Mouse (Mus musculus) MEL (cell line): Measurements from ENCODE around the gene Ern1. TPM values are rescaled to one million over a fixed set of nuclear protein-coding genes. Genes with fewer than 3 reads are reported as not detected.
A peak's percentile ranks its signal among the peaks of the same experiment; 100 is the strongest.

Source experiments
- DNase-seq: peaks from one replicate; pipeline ENCODE4 v3.0.0; 2011; ENCODE audit warnings: low read depth, low spot score
- H3K27ac ChIP-seq: 2 replicates; pipeline ENCODE4 v1.5.1; 2012; ENCODE audit warnings: low read depth, mild to moderate bottlenecking, control low read depth, low read length, moderate library complexity; ENCODE audit not compliant: control insufficient read depth
- H3K27me3 ChIP-seq, 2 experiments: fragments of 150-350 bp in 1 of 2; sonication (generic) in 1 of 2; 2 replicates each; pipeline ENCODE4 v1.6.1; 2012; ENCODE audit warnings: low read length in 2 of 2, mild to moderate bottlenecking in 2 of 2, improper control_type of control experiment in 1 of 2, moderate library complexity in 1 of 2; ENCODE audit not compliant: insufficient read depth in 2 of 2, control insufficient read depth in 1 of 2
- H3K36me3 ChIP-seq, 2 experiments: 2 replicates each; pipeline ENCODE4 v1.6.1; 2012 to 2014; ENCODE audit warnings: low read length in 2 of 2, improper control_type of control experiment in 1 of 2, inconsistent platforms in 1 of 2, mild to moderate bottlenecking in 1 of 2; ENCODE audit not compliant: insufficient read depth in 2 of 2, control insufficient read depth in 1 of 2
- H3K4me1 ChIP-seq, 2 experiments: fragments of 150-350 bp in 1 of 2; sonication (generic) in 1 of 2; 2 replicates each; pipeline ENCODE4 v1.6.1; 2012; ENCODE audit warnings: low read length in 2 of 2, improper control_type of control experiment in 1 of 2, mild to moderate bottlenecking in 1 of 2; ENCODE audit not compliant: insufficient read depth in 2 of 2, control insufficient read depth in 1 of 2
- H3K4me3 ChIP-seq, 2 experiments: fragments of 150-350 bp in 1 of 2; sonication (generic) in 1 of 2; 2 replicates each; pipeline ENCODE4 v1.5.1; 2012; ENCODE audit warnings: low read depth in 2 of 2, low read length in 2 of 2, mild to moderate bottlenecking in 2 of 2, moderate library complexity in 2 of 2, control low read depth in 1 of 2, improper control_type of control experiment in 1 of 2; ENCODE audit not compliant: control insufficient read depth in 1 of 2, insufficient read depth in 1 of 2
- H3K79me2 ChIP-seq: 2 replicates; pipeline ENCODE4 v1.6.1; 2012; ENCODE audit warnings: mild to moderate bottlenecking, low read length, moderate library complexity; ENCODE audit not compliant: control insufficient read depth, poor library complexity, insufficient read depth
- H3K9ac ChIP-seq: 2 replicates; pipeline ENCODE4 v1.6.1; 2012; ENCODE audit warnings: low read depth, mild to moderate bottlenecking, control low read depth, low read length, moderate library complexity; ENCODE audit not compliant: control insufficient read depth, poor library complexity, severe bottlenecking
- H3K9me3 ChIP-seq: fragments of 150-350 bp; sonication (generic); replicated peaks from 2 replicates; pipeline ENCODE4 v1.6.1; 2012; ENCODE audit warnings: mild to moderate bottlenecking, low read length, improper control_type of control experiment, moderate library complexity; ENCODE audit not compliant: insufficient read depth
- BHLHE40 ChIP-seq: IDR thresholded peaks from 2 replicates; pipeline ENCODE4 v1.6.1; 2012; ENCODE audit warnings: low read depth, mild to moderate bottlenecking, inconsistent platforms, low read length, improper control_type of control experiment, borderline replicate concordance
- CHD1 ChIP-seq: IDR thresholded peaks from 2 replicates; pipeline ENCODE4 v1.6.1; 2012; ENCODE audit warnings: low read depth, mild to moderate bottlenecking, inconsistent platforms, low read length, improper control_type of control experiment
- CHD2 ChIP-seq: IDR thresholded peaks from 2 replicates; pipeline ENCODE4 v1.6.1; 2011; ENCODE audit warnings: low read length, improper control_type of control experiment
- CTCF ChIP-seq, 3 experiments: IDR thresholded peaks in 2 of 3; conservative IDR thresholded peaks in 1 of 3; 2 replicates each; pipeline ENCODE4 v1.5.1; 2011 to 2012; ENCODE audit warnings: low read length in 3 of 3, low read depth in 2 of 3, mild to moderate bottlenecking in 2 of 3, improper control_type of control experiment in 1 of 3, inconsistent platforms in 1 of 3, mixed read lengths in 1 of 3, moderate library complexity in 1 of 3; ENCODE audit not compliant: control insufficient read depth in 1 of 3, insufficient read depth in 1 of 3, poor library complexity in 1 of 3, severe bottlenecking in 1 of 3
- E2F4 ChIP-seq: IDR thresholded peaks from 2 replicates; pipeline ENCODE4 v1.6.1; 2011; ENCODE audit warnings: low read depth, low read length, improper control_type of control experiment, borderline replicate concordance
- ELF1 ChIP-seq: IDR thresholded peaks from 2 replicates; pipeline ENCODE4 v1.6.1; 2014; ENCODE audit warnings: low read depth, mild to moderate bottlenecking, inconsistent platforms, low read length, improper control_type of control experiment, moderate library complexity
- EP300 ChIP-seq, 2 experiments: IDR thresholded peaks; 2 replicates each; pipeline ENCODE4 v1.6.1; 2011; ENCODE audit warnings: improper control_type of control experiment in 2 of 2, low read length in 2 of 2, low read depth in 1 of 2, mild to moderate bottlenecking in 1 of 2
- ETS1 ChIP-seq: IDR thresholded peaks from 2 replicates; pipeline ENCODE4 v1.6.1; 2012; ENCODE audit warnings: low read depth, mild to moderate bottlenecking, inconsistent platforms, low read length, improper control_type of control experiment, moderate library complexity
- GABPA ChIP-seq: IDR thresholded peaks from 2 replicates; pipeline ENCODE4 v1.6.1; 2012; ENCODE audit warnings: low read depth, mild to moderate bottlenecking, inconsistent platforms, low read length, improper control_type of control experiment, moderate library complexity
- GATA1 ChIP-seq: IDR thresholded peaks from 2 replicates; pipeline ENCODE4 v1.6.1; 2011; ENCODE audit warnings: low read depth, low read length, improper control_type of control experiment
- HCFC1 ChIP-seq: IDR thresholded peaks from 2 replicates; pipeline ENCODE4 v1.6.1; 2012; ENCODE audit warnings: low read depth, mild to moderate bottlenecking, inconsistent platforms, low read length, improper control_type of control experiment, moderate library complexity
- JUND ChIP-seq: IDR thresholded peaks from 2 replicates; pipeline ENCODE4 v1.6.1; 2011; ENCODE audit warnings: low read depth, mild to moderate bottlenecking, improper control_type of control experiment, low read length
- KAT2A ChIP-seq: conservative IDR thresholded peaks from 2 replicates; pipeline ENCODE4 v1.6.1; 2012; ENCODE audit warnings: low read depth, low read length, improper control_type of control experiment, inconsistent platforms
- MAFK ChIP-seq: IDR thresholded peaks from 2 replicates; pipeline ENCODE4 v1.6.1; 2011; ENCODE audit warnings: low read depth, mild to moderate bottlenecking, low read length, improper control_type of control experiment, borderline replicate concordance
- MAX ChIP-seq: IDR thresholded peaks from 2 replicates; pipeline ENCODE4 v1.6.1; 2011; ENCODE audit warnings: low read length, improper control_type of control experiment
- MAZ ChIP-seq: IDR thresholded peaks from 2 replicates; pipeline ENCODE4 v1.6.1; 2012; ENCODE audit warnings: low read depth, mild to moderate bottlenecking, inconsistent platforms, low read length, improper control_type of control experiment
- MEF2A ChIP-seq: IDR thresholded peaks from 2 replicates; pipeline ENCODE4 v1.6.1; 2014; ENCODE audit warnings: low read depth, mild to moderate bottlenecking, inconsistent platforms, low read length, improper control_type of control experiment; ENCODE audit not compliant: poor library complexity, insufficient replicate concordance, severe bottlenecking; ENCODE audit errors: extremely low read depth
- MXI1 ChIP-seq: IDR thresholded peaks from 2 replicates; pipeline ENCODE4 v1.6.1; 2011; ENCODE audit warnings: mild to moderate bottlenecking, low read depth, low read length, improper control_type of control experiment
- MYB ChIP-seq: IDR thresholded peaks from 2 replicates; pipeline ENCODE4 v1.6.1; 2011; ENCODE audit warnings: mild to moderate bottlenecking, low read depth, low read length, improper control_type of control experiment
- MYC ChIP-seq: IDR thresholded peaks from 2 replicates; pipeline ENCODE4 v1.6.1; 2011; ENCODE audit warnings: low read depth, mild to moderate bottlenecking, low read length, improper control_type of control experiment, moderate library complexity
- NELFE ChIP-seq: IDR thresholded peaks from 2 replicates; pipeline ENCODE4 v1.6.1; 2011; ENCODE audit warnings: low read depth, low read length, improper control_type of control experiment
- NRF1 ChIP-seq: IDR thresholded peaks from 2 replicates; pipeline ENCODE4 v1.6.1; 2014; ENCODE audit warnings: low read depth, mild to moderate bottlenecking, inconsistent platforms, low read length, improper control_type of control experiment, moderate library complexity; ENCODE audit not compliant: poor library complexity, insufficient read depth, severe bottlenecking
- POLR2A ChIP-seq, 2 experiments: IDR thresholded peaks; 2 replicates each; pipeline ENCODE4 v1.6.1; 2011 to 2012; ENCODE audit warnings: low read length in 2 of 2, mild to moderate bottlenecking in 2 of 2, control low read depth in 1 of 2, improper control_type of control experiment in 1 of 2, low read depth in 1 of 2, moderate library complexity in 1 of 2; ENCODE audit not compliant: control insufficient read depth in 1 of 2, insufficient read depth in 1 of 2, poor library complexity in 1 of 2
- POLR2AphosphoS2 ChIP-seq: IDR thresholded peaks from 2 replicates; pipeline ENCODE4 v1.6.1; 2011; ENCODE audit warnings: low read length, improper control_type of control experiment
- POLR2AphosphoS5 ChIP-seq: IDR thresholded peaks from 2 replicates; pipeline ENCODE4 v1.6.1; 2012; ENCODE audit warnings: low read depth, borderline replicate concordance, mild to moderate bottlenecking, inconsistent platforms, low read length, moderate library complexity, mixed read lengths
- RAD21 ChIP-seq: IDR thresholded peaks from 2 replicates; pipeline ENCODE4 v1.6.1; 2011; ENCODE audit warnings: mild to moderate bottlenecking, low read depth, low read length, improper control_type of control experiment
- RCOR1 ChIP-seq: IDR thresholded peaks from 2 replicates; pipeline ENCODE4 v1.6.1; 2012; ENCODE audit warnings: low read depth, mild to moderate bottlenecking, inconsistent platforms, low read length, improper control_type of control experiment
- SIN3A ChIP-seq: IDR thresholded peaks from 2 replicates; pipeline ENCODE4 v1.6.1; 2012; ENCODE audit warnings: low read length, improper control_type of control experiment, inconsistent platforms
- SMC3 ChIP-seq: IDR thresholded peaks from 2 replicates; pipeline ENCODE4 v1.6.1; 2011; ENCODE audit warnings: low read depth, low read length, improper control_type of control experiment
- TAL1 ChIP-seq: IDR thresholded peaks from 2 replicates; pipeline ENCODE4 v1.6.1; 2012; ENCODE audit warnings: mild to moderate bottlenecking, inconsistent platforms, low read length, moderate library complexity, mixed read lengths
- TBP ChIP-seq: IDR thresholded peaks from 2 replicates; pipeline ENCODE4 v1.8.0; 2011; ENCODE audit warnings: low read depth, low read length, improper control_type of control experiment
- TCF12 ChIP-seq: IDR thresholded peaks from 2 replicates; pipeline ENCODE4 v1.6.1; 2014; ENCODE audit warnings: low read depth, mild to moderate bottlenecking, inconsistent platforms, low read length, improper control_type of control experiment, moderate library complexity
- UBTF ChIP-seq: IDR thresholded peaks from 2 replicates; pipeline ENCODE4 v1.6.1; 2012; ENCODE audit warnings: low read depth, mild to moderate bottlenecking, inconsistent platforms, low read length, improper control_type of control experiment, moderate library complexity, borderline replicate concordance; ENCODE audit not compliant: insufficient read depth
- USF1 ChIP-seq: IDR thresholded peaks from 2 replicates; pipeline ENCODE4 v1.6.1; 2014; ENCODE audit warnings: low read depth, mild to moderate bottlenecking, inconsistent platforms, low read length, improper control_type of control experiment, moderate library complexity
- USF2 ChIP-seq, 2 experiments: IDR thresholded peaks; 2 replicates each; pipeline ENCODE4 v1.6.1; 2011 to 2012; ENCODE audit warnings: improper control_type of control experiment in 2 of 2, low read length in 2 of 2, borderline replicate concordance in 1 of 2, inconsistent platforms in 1 of 2, low read depth in 1 of 2, mild to moderate bottlenecking in 1 of 2; ENCODE audit not compliant: insufficient read depth in 1 of 2
- ZC3H11A ChIP-seq: IDR thresholded peaks from 2 replicates; pipeline ENCODE4 v1.6.1; 2012; ENCODE audit warnings: low read depth, mild to moderate bottlenecking, inconsistent platforms, low read length, improper control_type of control experiment
- ZKSCAN1 ChIP-seq: IDR thresholded peaks from 2 replicates; pipeline ENCODE4 v1.6.1; 2012; ENCODE audit warnings: low read depth, mild to moderate bottlenecking, inconsistent platforms, low read length, improper control_type of control experiment, moderate library complexity
- ZNF384 ChIP-seq: IDR thresholded peaks from 2 replicates; pipeline ENCODE4 v1.6.1; 2012; ENCODE audit warnings: low read depth, mild to moderate bottlenecking, inconsistent platforms, low read length, improper control_type of control experiment
- polyA plus RNA-seq, 2 experiments: library from polyadenylated mRNA; stranded (reverse) in 1 of 2; unstranded in 1 of 2; fragments of >175 nt in 1 of 2; fragments of >200 nt in 1 of 2; gene quantifications; 2 replicates each; pipeline versions ENCODE4 v1.2.1 to v1.2.4; 2012; ENCODE audit warnings: low replicate concordance in 2 of 2, low read depth in 1 of 2; ENCODE audit not compliant: insufficient read length in 2 of 2, insufficient read depth in 1 of 2, missing spikeins in 1 of 2
- total RNA-seq: library from RNA; depleted of rRNA; stranded (reverse); fragments of 300-350 nt; gene quantifications from 2 replicates; pipeline ENCODE4 v1.2.3, GENCODE M21; 2012

Gene Ern1
- total and polyA plus RNA-seq, 3 experiments, result 4.3 to 5.7 TPM; not detected in 1

GRCm38 (mm10) chr11:106491393-106491792 lies 3.7 kb upstream of the Ern1 start:
- H3K27ac ChIP-seq, result no peak overlapping the region
- H3K9me3 ChIP-seq, result no peaks in the 10 kb centered on the region
- no peak overlapping the region for H3K4me3 ChIP-seq
- peaks cover 0 to 6% of the 10 kb centered on the region in 2 experiments; a peak in 1 of 4 replicates for H3K36me3 ChIP-seq
- H3K79me2 ChIP-seq, result peaks cover 8% of the 10 kb centered on the region
- no peaks in the 10 kb centered on the region for H3K27me3 ChIP-seq
- no peak overlapping the region for H3K9ac ChIP-seq
- peak; percentile 93 for DNase-seq
- H3K4me1 ChIP-seq, result peaks cover 0 to 6% of the 10 kb centered on the region in 2 experiments; a peak in 2 of 4 replicates
- TF ChIP-seq POLR2AphosphoS2 (no peak), ELF1 (no peak), NELFE (no peak), GABPA (no peak), E2F4 (no peak), KAT2A (no peak), MAX (no peak), TCF12 (peak; percentile 56), MEF2A (no peak), MYB (no peak), SIN3A (peak; percentile 93), MAZ (no peak), UBTF (no peak), USF1 (no peak), SMC3 (peak; percentile 97), USF2 (IDR thresholded peaks at IDR 0.05; ENCODE audit: borderline replicate concordance in 1 of 2, insufficient read depth in 1 of 2, low read depth in 1 of 2, low read length in 2 of 2) (no peak), GATA1 (no peak), JUND (no peak), CHD2 (no peak), CTCF (IDR thresholded peaks at IDR 0.05 in 2 of 3, conservative IDR thresholded peaks at IDR 0.05 in 1 of 3; ENCODE audit: control insufficient read depth in 1 of 3, insufficient read depth in 1 of 3, low read depth in 2 of 3, low read length in 3 of 3, poor library complexity in 1 of 3, severe bottlenecking in 1 of 3) (peak; percentile 60 to 96 (median 69)), RAD21 (peak; percentile 99), ZC3H11A (peak; percentile 99), TAL1 (no peak), ZNF384 (peak; percentile 99), EP300 (IDR thresholded peaks at IDR 0.05; ENCODE audit: low read depth in 1 of 2, low read length in 2 of 2) (0 out of 4 replicates have a peak, but pooled peaks of 1 of the 2 experiments have one; percentile 20), NRF1 (no peak), BHLHE40 (peak; percentile 56; the same call in 1 of the 2 replicates), HCFC1 (peak; percentile 37; the same call in 1 of the 2 replicates), TBP (peak; percentile 46; the same call in 1 of the 2 replicates), MAFK (no peak), CHD1 (no peak), RCOR1 (no peak; the same call in 1 of the 2 replicates), ZKSCAN1 (no peak; the same call in 1 of the 2 replicates), POLR2AphosphoS5 (no peak), MXI1 (no peak; the same call in 1 of the 2 replicates), POLR2A (IDR thresholded peaks at IDR 0.05; ENCODE audit: control insufficient read depth in 1 of 2, insufficient read depth in 1 of 2, low read depth in 1 of 2, low read length in 2 of 2, poor library complexity in 1 of 2) (no peak), MYC (peak; percentile 92), ETS1 (peak; percentile 71; the same call in 1 of the 2 replicates)
